Mouse (Mus musculus) thymus, adult 2 months (tissue): ENCODE data around the gene Gm20388. TPM values are rescaled to one million over a fixed set of nuclear protein-coding genes. Genes with fewer than 3 reads are reported as not detected.

Source experiments
- DNase-seq: peaks from one replicate; pipeline ENCODE4 v3.0.0; 2021
- H3K27ac ChIP-seq: fragments of 200-500 bp; 2 replicates; pipeline ENCODE4 v1.5.1; 2012; ENCODE audit warnings: low read length, control low read depth; ENCODE audit not compliant: control insufficient read depth, insufficient read depth
- H3K27me3 ChIP-seq: fragments of 200-500 bp; 2 replicates; pipeline ENCODE4 v1.6.1; 2012; ENCODE audit warnings: mild to moderate bottlenecking, low read length, moderate library complexity, mixed read lengths; ENCODE audit not compliant: control insufficient read depth, insufficient read depth
- H3K36me3 ChIP-seq: fragments of 200-500 bp; 2 replicates; pipeline ENCODE4 v1.6.1; 2012; ENCODE audit warnings: mild to moderate bottlenecking, low read length, moderate library complexity; ENCODE audit not compliant: control insufficient read depth, insufficient read depth
- H3K4me1 ChIP-seq: fragments of 200-500 bp; replicated peaks from 2 replicates; pipeline ENCODE4 v1.6.1; 2012; ENCODE audit warnings: low read length; ENCODE audit not compliant: control insufficient read depth, insufficient read depth
- H3K4me3 ChIP-seq: fragments of 200-500 bp; 2 replicates; pipeline ENCODE4 v1.5.1; 2012; ENCODE audit warnings: mild to moderate bottlenecking, low read length, control low read depth, moderate library complexity; ENCODE audit not compliant: control insufficient read depth, insufficient read depth
- CTCF ChIP-seq: fragments of 200-500 bp; IDR thresholded peaks from 2 replicates; pipeline ENCODE4 v1.5.1; 2012; ENCODE audit warnings: mild to moderate bottlenecking, control low read depth, low read length, moderate library complexity, borderline replicate concordance; ENCODE audit not compliant: control insufficient read depth, poor library complexity, insufficient read depth; ENCODE audit errors: extremely low read depth
- POLR2A ChIP-seq: fragments of 200-500 bp; IDR thresholded peaks from 2 replicates; pipeline ENCODE4 v1.6.1; 2012; ENCODE audit warnings: mild to moderate bottlenecking, low read length, control low read depth, moderate library complexity; ENCODE audit not compliant: control insufficient read depth, poor library complexity, insufficient read depth; ENCODE audit errors: extremely low read depth
- WGBS: fragments of 180-500 bp; shearing (Covaris S2); methylation state at CpG from one replicate; pipeline ENCODE4 v1.1.7; 2018; 5-methylcytosine and 5-hydroxymethylcytosine counted together
- polyA plus RNA-seq: library from polyadenylated mRNA; depleted of rRNA; stranded (reverse); fragments of >200 nt; gene quantifications from 2 replicates; pipeline ENCODE4 v1.2.3, GENCODE M21; 2012

Gene Gm20388
- polyA plus RNA-seq, 1 experiment, result 103 TPM

DNA sequence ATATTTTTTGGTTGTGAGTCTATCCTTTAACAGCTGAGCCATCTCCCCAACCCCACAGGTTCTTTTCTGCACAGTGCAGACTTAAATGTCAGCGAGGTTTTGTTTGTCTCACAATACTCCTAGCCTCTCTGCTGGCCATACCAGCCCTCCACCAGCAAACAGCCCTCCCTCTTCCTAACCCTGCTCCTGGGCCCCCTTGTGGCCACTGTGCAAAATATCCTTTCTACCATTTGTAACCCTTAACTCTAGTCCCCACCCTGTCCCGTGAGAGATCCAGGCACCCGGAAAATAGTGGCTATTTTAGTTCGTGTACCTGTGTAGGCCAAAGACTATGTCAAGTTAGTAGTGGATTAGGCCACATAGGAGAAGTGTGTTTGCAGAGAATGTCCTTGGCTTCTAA, 3200.0 kb downstream of the Gm20388 start:
- TF ChIP-seq CTCF (peak; percentile 39; the same call in 1 of the 2 replicates), POLR2A (no peak)
- WGBS, result 3% methylated on average over 4 of the region's 4 CpGs
- Histone ChIP-seq H3K4me3 (no peak overlapping the region), H3K36me3 (no peaks in the 10 kb centered on the region), H3K27me3 (no peaks in the 10 kb centered on the region), H3K27ac (no peak overlapping the region), H3K4me1 (no peaks in the 10 kb centered on the region)
- DNase-seq, result peak; percentile 59

DNA sequence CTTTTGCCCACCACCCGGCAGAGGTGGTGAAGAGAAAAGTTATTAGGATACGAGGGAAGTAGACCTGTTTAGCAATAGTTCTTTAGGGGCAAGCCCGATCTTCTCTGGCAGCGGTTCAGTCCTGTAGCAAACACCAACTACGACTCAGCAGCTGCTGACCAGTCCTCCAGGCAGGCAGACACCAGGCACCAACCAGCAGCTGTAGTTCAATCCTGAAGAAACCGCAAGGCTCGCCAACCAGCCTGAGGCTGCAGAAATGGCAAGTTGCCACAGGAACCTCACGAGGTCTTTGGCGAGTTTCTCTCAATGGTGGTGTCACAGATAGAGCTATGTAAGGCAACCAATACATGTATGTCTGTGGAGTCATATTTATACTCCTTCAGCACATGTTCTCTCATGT, 3202.3 kb downstream of the Gm20388 start:
- 53% methylated on average over 9 of the region's 9 CpGs for WGBS
- no peak overlapping the region for H3K4me3 ChIP-seq
- peaks cover 12% of the 10 kb centered on the region for H3K4me1 ChIP-seq
- no peak overlapping the region for H3K27ac ChIP-seq
- H3K36me3 ChIP-seq, result no peaks in the 10 kb centered on the region
- DNase-seq, result no peak
- TF ChIP-seq CTCF, result no peak
- no peak for TF ChIP-seq POLR2A
- H3K27me3 ChIP-seq, result peaks cover 17% of the 10 kb centered on the region

DNA sequence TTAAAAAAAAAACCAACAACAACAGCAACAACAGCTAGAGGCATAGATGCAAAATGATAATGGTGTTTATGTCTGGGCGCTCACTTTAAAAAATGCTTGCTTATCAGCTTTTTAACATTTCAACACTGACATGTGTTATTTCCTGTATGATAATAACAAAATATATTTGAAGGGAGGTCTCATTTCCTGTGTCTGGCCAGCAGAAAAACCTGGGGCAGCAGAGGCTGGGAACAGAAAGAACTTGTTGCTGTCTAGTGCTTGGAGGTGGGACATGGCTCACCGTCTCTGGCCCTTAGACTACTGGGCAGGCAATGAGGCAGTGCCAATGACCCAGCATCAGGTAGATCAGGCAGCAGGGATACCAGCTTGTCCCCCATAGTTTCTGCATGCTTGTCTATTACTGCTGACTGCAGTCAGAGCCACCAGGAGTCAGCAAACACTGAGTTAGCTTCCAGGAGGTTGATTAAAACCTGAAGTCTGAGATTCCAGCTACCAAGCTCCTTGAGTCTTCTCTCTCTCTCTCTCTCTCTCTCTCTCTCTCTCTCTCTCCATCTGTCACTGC, 3203.3 kb downstream of the Gm20388 start:
- no peak overlapping the region for H3K27ac ChIP-seq
- no peaks in the 10 kb centered on the region for H3K36me3 ChIP-seq
- H3K4me1 ChIP-seq, result peaks cover 12% of the 10 kb centered on the region
- H3K4me3 ChIP-seq, result no peak overlapping the region
- no peak for TF ChIP-seq POLR2A
- TF ChIP-seq CTCF, result no peak
- no peak for DNase-seq
- peaks cover 27% of the 10 kb centered on the region for H3K27me3 ChIP-seq
- 23% methylated on average over 2 of the region's 2 CpGs for WGBS

- H3K27me3 ChIP-seq, result peaks cover 27% of the 10 kb centered on the region
- H3K4me3 ChIP-seq, result no peak overlapping the region
- H3K36me3 ChIP-seq, result no peaks in the 10 kb centered on the region
- 6% methylated on average over 3 of the region's 3 CpGs for WGBS
- TF ChIP-seq POLR2A (no peak), CTCF (no peak)
- no peak for DNase-seq
- H3K4me1 ChIP-seq, result peaks cover 12% of the 10 kb centered on the region
- no peak overlapping the region for H3K27ac ChIP-seq
Observed at GRCm38 (mm10) chr8:123114644-123115043, 3204.0 kb downstream of the Gm20388 start.

GRCm38 (mm10) chr8:123117127-123117731, 3206.6 kb downstream of the Gm20388 start, which contains the start of gene Cpne7:
Cpne7 (plus strand) TSS chr8:123117374.
- WGBS, result 2% methylated on average over 50 of the region's 51 CpGs
- TF ChIP-seq CTCF, result no peak
- no peak for TF ChIP-seq POLR2A
- Histone ChIP-seq H3K36me3 (no peaks in the 10 kb centered on the region), H3K4me3 (peak within 1 kb of the TSS; percentile 23), H3K27me3 (peaks cover 27% of the 10 kb centered on the region), H3K27ac (no peak within 1 kb of the TSS), H3K4me1 (peaks cover 12% of the 10 kb centered on the region)
- no peak for DNase-seq

- 4% methylated on average over 17 of the region's 17 CpGs for WGBS
- no peak overlapping the region for H3K4me3 ChIP-seq
- TF ChIP-seq POLR2A, result no peak
- TF ChIP-seq CTCF, result no peak
- H3K4me1 ChIP-seq, result peaks cover 12% of the 10 kb centered on the region
- DNase-seq, result no peak
- no peaks in the 10 kb centered on the region for H3K36me3 ChIP-seq
- H3K27ac ChIP-seq, result no peak overlapping the region
- H3K27me3 ChIP-seq, result peaks cover 27% of the 10 kb centered on the region
Observed at GRCm38 (mm10) chr8:123117744-123118143, 3207.1 kb downstream of the Gm20388 start.
